Mouse (Mus musculus) v-Abl transformed pro-B cells (cell line): ENCODE measurements around the gene Chl1.

Experiments
- in situ Hi-C, 2 experiments: fragments of 400-800 bp; cut with MboI; formaldehyde crosslinking; loops; one replicate each; pipeline ENCODE4 v1.15.1; 2025; ENCODE audit not compliant: unreplicated experiment in 2 of 2

Chl1 gene

GRCm38 (mm10) chr6:103510392-103511289, at the start of gene Chl1:
Chl1 (plus strand) TSS chr6:103510586.
- in situ Hi-C loops: no loop called here

DNA sequence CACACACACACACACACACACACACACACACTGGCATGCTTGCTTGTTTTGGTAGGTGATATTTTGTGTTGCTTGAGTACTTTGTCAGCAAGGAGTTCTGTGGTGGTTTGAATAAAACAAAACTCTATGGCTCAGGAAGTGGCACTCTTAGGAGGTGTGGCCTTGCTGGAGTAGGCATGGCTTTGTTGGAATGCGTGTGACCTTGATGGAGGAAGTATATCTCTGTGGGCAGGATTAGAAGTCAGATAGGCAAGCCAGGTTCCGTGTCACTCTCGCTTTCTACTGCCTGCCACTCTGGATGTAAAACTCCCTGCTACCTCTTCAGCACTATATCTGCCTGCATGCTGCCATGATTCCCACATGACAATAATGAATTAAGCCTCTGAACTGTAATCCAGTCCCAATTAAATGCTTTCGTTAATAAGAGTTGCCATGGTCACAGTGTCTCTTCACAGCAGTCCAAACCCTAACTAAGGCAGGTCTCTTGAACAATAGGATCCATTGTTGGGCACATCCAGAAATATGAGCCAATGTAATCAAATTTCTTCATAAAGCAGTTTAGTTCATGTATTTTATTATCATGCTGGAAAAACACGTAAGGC, 44.8 kb upstream of the Chl1 start:
- in situ Hi-C loops: no loop called here

GRCm38 (mm10) chr6:103473316-103473715, 37.1 kb upstream of the Chl1 start:
- in situ Hi-C loops: no loop called here

DNA sequence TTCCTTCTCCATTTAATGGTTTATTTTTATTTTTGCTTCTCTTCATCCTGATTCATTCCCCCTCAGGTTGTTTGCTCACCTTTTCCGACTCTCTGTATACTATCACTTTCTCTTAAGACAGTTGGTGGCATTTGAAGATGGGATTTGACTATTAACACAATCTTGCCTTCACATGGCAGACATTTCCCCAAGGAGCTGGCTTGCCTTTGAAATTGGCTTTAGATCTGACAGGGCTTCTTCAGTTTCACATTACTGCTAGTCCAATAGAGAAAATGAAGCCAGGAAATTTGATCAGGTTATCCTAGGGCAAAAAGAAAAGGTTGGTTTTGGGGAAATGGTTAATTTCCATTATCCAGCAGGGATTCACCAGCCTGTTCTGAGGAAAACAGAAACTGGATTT, 23.2 kb upstream of the Chl1 start:
- in situ Hi-C loops: no loop called here

GRCm38 (mm10) chr6:103498404-103498803, 12.0 kb upstream of the Chl1 start:
- in situ Hi-C loops: no loop called here

DNA sequence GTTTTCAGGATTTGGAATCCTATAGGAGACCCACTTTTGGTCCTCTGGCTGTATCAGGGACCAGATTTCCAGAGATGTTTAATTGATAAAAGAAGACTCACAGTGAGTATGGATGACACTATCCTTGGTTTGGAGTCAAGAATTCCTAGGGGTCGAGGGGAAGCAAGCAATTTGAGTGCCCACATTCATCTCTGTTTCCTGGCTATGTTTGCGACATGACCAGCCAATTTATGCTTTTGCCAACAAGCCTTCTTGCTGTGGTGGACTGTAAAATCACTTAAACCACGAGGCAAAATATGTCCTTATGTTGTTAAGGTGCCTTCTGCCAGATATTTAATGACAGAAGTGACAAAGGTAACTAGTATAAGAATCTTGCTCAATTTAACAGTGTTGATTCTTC, 6.3 kb upstream of the Chl1 start:
- in situ Hi-C loops: no loop called here

GRCm38 (mm10) chr6:103507751-103508575, 2.4 kb upstream of the Chl1 start:
- in situ Hi-C loops: no loop called here

DNA sequence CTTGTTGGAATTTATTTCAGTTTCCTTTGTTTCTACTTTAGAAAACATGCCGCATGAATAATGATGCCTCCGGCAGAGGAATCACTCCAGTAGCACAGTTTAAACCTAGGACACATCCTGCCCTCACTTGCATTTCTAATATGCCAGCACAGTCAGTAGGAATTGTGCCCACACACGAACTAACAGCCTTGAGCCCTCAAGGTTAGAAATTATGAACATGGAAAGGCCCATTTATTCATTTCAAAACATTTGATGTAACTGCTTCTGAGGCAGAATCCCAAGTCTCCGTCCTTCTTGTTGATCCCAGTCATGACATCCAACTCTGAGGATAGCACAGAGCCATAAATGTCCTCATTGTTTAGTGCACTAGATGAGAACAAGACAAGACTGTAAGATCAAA, 790 bp upstream of the Chl1 start:
- in situ Hi-C loops: no loop called here

- in situ Hi-C loops: no loop called here
Observed at GRCm38 (mm10) chr6:103511290-103511971, 1.0 kb downstream of the Chl1 start.

DNA sequence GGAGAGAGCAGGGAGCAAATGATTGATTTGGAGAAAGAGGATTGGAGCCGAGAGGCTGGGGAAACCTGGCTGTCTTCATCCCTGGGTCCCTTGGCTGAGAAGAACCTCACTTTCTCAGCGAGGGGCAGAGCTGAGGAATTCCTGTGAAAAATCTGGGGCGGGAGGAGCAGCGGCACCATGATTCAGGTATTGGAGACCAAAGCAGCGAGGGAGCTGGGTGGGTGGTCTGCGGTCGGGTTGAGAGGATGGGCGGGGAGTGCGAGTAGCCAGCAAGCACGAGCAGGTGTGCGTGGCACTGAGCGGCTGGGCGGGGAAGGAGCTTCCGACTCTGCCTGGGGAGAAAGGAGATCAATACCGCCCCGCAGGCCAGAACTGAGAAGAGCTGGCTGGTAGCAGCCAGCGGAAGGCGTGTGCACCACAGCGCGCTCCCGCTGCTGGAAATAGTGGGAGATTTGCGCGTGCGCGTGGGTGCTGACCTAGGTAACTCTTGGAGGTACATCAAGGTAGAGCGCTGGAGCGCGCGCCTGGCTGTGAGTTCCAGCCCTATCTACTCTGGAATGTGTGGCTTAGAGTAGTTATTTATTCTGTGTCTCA, 1.7 kb downstream of the Chl1 start:
- in situ Hi-C loops: no loop called here

GRCm38 (mm10) chr6:103512911-103513321, 2.5 kb downstream of the Chl1 start:
- in situ Hi-C loops: no loop called here

DNA sequence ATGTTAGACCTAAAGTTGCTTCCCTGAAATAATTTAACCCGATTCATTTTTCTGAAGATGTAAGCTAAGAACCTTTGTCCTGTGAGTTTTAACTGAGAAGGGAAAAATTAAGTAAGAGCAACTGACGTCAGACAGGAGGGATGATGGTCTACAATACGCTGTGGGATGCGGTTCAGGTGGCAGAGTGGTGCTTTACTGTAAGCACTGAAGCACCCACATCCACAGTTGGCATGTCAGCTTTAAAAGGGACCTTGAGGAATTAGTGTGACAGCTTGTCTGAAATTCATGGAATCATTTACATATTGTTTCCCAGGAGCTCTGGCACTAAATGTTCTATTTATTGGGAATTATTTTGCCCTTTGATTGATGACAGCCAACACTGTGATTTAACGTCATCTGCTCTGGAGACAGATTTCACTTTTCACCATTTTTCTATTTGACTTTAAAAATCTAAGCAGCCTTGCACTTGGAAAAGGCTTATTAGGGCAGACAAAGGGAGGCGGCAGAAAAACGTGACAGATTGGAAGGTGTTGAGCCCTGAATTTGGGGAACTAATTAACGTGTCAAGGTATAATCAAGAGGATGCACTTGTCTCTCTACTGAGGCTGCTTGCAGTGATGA, 3.3 kb downstream of the Chl1 start:
- in situ Hi-C loops: no loop called here

GRCm38 (mm10) chr6:103514346-103514745, 4.0 kb downstream of the Chl1 start:
- in situ Hi-C loops: no loop called here

DNA sequence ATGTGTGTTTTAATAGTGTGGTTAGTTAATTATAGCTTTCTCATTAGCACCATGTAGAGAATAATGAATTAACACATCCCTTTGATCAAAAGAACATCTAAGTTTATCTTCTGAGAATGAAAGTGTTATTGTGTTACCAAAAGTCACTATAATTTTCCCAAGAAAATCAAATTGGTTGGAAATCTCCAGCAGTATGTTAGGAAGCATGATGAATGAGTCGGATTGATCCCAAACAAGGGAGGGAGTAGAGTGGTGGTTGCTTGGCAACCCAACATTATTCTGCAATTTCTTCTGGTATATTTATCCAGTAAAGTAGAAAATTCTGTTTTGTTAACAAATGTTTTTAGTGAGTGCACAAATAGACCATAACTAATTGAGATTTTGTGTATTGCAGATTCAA, 4.4 kb downstream of the Chl1 start:
- in situ Hi-C loops: no loop called here

GRCm38 (mm10) chr6:103519596-103519995, 9.2 kb downstream of the Chl1 start:
- in situ Hi-C loops: no loop called here

- in situ Hi-C loops: no loop called here
Observed at GRCm38 (mm10) chr6:103525326-103526024, 15.1 kb downstream of the Chl1 start.

GRCm38 (mm10) chr6:103526945-103527777, 16.8 kb downstream of the Chl1 start:
- in situ Hi-C loops: no loop called here

- in situ Hi-C loops: no loop called here
Observed at GRCm38 (mm10) chr6:103533048-103533447, 22.7 kb downstream of the Chl1 start.
